Mouse (Mus musculus): Measurements from ENCODE around the gene Gprc5b.

- no peak for TF ChIP-seq RCOR1 (conservative IDR thresholded peaks at IDR 0.05; ENCODE audit: low read depth, low read length)
- TF ChIP-seq TBP (conservative IDR thresholded peaks at IDR 0.05; ENCODE audit: low read depth, low read length): no peak
Observed at GRCm38 (mm10) chr7:118982586-118982985, 12.4 kb downstream of the Gprc5b start.
